In genomic region chr9:22086012-22086411, GRCm38 (mm10) we compare ENCODE assay signal across 9 mouse cellular contexts. TPM values are rescaled to one million over a fixed set of nuclear protein-coding genes. Genes with fewer than 3 reads are reported as not detected.
DNase-seq lines count a peak whose midpoint lies in the region; ATAC-seq and TF ChIP-seq lines count a peak whose summit lies in the region.
"Had no signal": no experiment of that assay in that cellular context is flagged by ENCODE, and none has a peak within 500 bp of the region (broad histone marks: within the 10 kb centered on the region; RNA-seq: fewer than 3 reads in every experiment).

No protein-coding gene starts in this region.

- H3K9me3 ChIP-seq in heart, embryonic 13.5 days, result no peaks in the 10 kb centered on the region
- no peaks in the 10 kb centered on the region for H3K9me3 ChIP-seq in ES-Bruce4 (replicated peaks; ENCODE audit: control insufficient read depth, insufficient read depth, low read length, poor library complexity, severe bottlenecking)
- no peaks in the 10 kb centered on the region for H3K9me3 ChIP-seq in forebrain, embryonic 16.5 days (ENCODE audit: control insufficient read depth, low read length)
- H3K9me3 ChIP-seq in liver, postnatal 0 days (ENCODE audit: low read length), result no peaks in the 10 kb centered on the region

- no peak for DNase-seq in heart, postnatal 10 days
- no peak for DNase-seq in liver, postnatal 0 days
- no peak for DNase-seq in gastrocnemius, postnatal 4 days (ENCODE audit: low spot score in 2 of 2)
- no peak for DNase-seq in frontal cortex, adult 2 months (ENCODE audit: extremely low spot score in 1 of 2, low spot score in 1 of 2)

- H3K4me1 ChIP-seq in heart, embryonic 13.5 days, result peaks cover 34% of the 10 kb centered on the region
- no peaks in the 10 kb centered on the region for H3K4me1 ChIP-seq in ES-Bruce4 (ENCODE audit: control insufficient read depth, insufficient read depth, low read length)
- H3K4me1 ChIP-seq in forebrain, embryonic 16.5 days (replicated peaks; ENCODE audit: control insufficient read depth, insufficient read depth, low read length), result peaks cover 11% of the 10 kb centered on the region
- H3K4me1 ChIP-seq in liver, postnatal 0 days (ENCODE audit: insufficient read depth), result 0 out of 2 replicates have a peak, but pooled peaks cover 6% of the 10 kb centered on the region

- no peak for TF ChIP-seq EP300 in ES-Bruce4 (IDR thresholded peaks at IDR 0.05; ENCODE audit: insufficient read depth, low read depth, low read length)
- no peak for TF ChIP-seq EP300 in liver, postnatal 0 days (IDR thresholded peaks at IDR 0.05; ENCODE audit: low read depth)

- 71% methylated on average over 6 of the region's 6 CpGs for WGBS in heart, embryonic 13.5 days
- WGBS in forebrain, embryonic 16.5 days, result 82% methylated on average over 6 of the region's 6 CpGs
- 87% methylated on average over 6 of the region's 6 CpGs for WGBS in liver, postnatal 0 days (ENCODE audit: insufficient replicate concordance)

- intact Hi-C loops in heart, postnatal 10 days (cut with DNase I), result no loop called here

- H3K36me3 ChIP-seq in heart, embryonic 13.5 days, result peaks cover 14% of the 10 kb centered on the region; the same call in 1 of the 2 replicates
- H3K36me3 ChIP-seq in ES-Bruce4 (ENCODE audit: control insufficient read depth, insufficient read depth, low read length, poor library complexity, severe bottlenecking), result no peaks in the 10 kb centered on the region
- no peaks in the 10 kb centered on the region for H3K36me3 ChIP-seq in forebrain, embryonic 16.5 days (ENCODE audit: control insufficient read depth, insufficient read depth)
- 0 out of 2 replicates have a peak, but pooled peaks cover 3% of the 10 kb centered on the region for H3K36me3 ChIP-seq in liver, postnatal 0 days (replicated peaks; ENCODE audit: insufficient read depth, low read length)

- H3K27me3 ChIP-seq in heart, embryonic 13.5 days (replicated peaks), result no peaks in the 10 kb centered on the region
- H3K27me3 ChIP-seq in ES-Bruce4 (ENCODE audit: control insufficient read depth, insufficient read depth, low read length, poor library complexity, severe bottlenecking), result no peaks in the 10 kb centered on the region
- H3K27me3 ChIP-seq in forebrain, embryonic 16.5 days (replicated peaks; ENCODE audit: control insufficient read depth, insufficient read depth, low read length), result no peaks in the 10 kb centered on the region
- no peaks in the 10 kb centered on the region for H3K27me3 ChIP-seq in liver, postnatal 0 days (ENCODE audit: insufficient read depth, low read length)

- no peak for ATAC-seq in heart, embryonic 13.5 days (ENCODE audit: extremely low read depth, insufficient number of reproducible peaks, low FRiP score, low TSS enrichment)
- no peak for ATAC-seq in forebrain, embryonic 16.5 days
- ATAC-seq in liver, postnatal 0 days, result no peak
- ATAC-seq in cerebellum, adult (ENCODE audit: insufficient number of reproducible peaks, low FRiP score, low TSS enrichment), result no peak

- no peak for TF ChIP-seq POLR2A in ES-Bruce4 (IDR thresholded peaks at IDR 0.05; ENCODE audit: insufficient read depth, low read length)

- H3K9ac ChIP-seq in heart, embryonic 13.5 days, result peak overlapping the region; percentile 90
- peak overlapping the region; percentile 58 for H3K9ac ChIP-seq in ES-Bruce4 (ENCODE audit: low read depth, poor library complexity, severe bottlenecking)
- peak overlapping the region; percentile 81 for H3K9ac ChIP-seq in forebrain, embryonic 16.5 days (replicated peaks; ENCODE audit: low read depth, low read length)
- peak overlapping the region; percentile 81 for H3K9ac ChIP-seq in liver, postnatal 0 days (replicated peaks)

- no peak for TF ChIP-seq CTCF in ES-Bruce4 (IDR thresholded peaks at IDR 0.05; ENCODE audit: low read depth, low read length)
- TF ChIP-seq CTCF in liver, postnatal 0 days (IDR thresholded peaks at IDR 0.05; ENCODE audit: low read depth), result no peak

- peak overlapping the region; percentile 82 for H3K4me2 ChIP-seq in heart, embryonic 13.5 days
- H3K4me2 ChIP-seq in forebrain, embryonic 16.5 days (ENCODE audit: low read length), result peak overlapping the region; percentile 67
- H3K4me2 ChIP-seq in liver, postnatal 0 days (ENCODE audit: low read depth, low read length), result peak overlapping the region; percentile 73

- peak overlapping the region; percentile 76 for H3K27ac ChIP-seq in heart, embryonic 13.5 days (replicated peaks)
- no peak overlapping the region for H3K27ac ChIP-seq in ES-Bruce4 (ENCODE audit: insufficient read depth, low read length)
- H3K27ac ChIP-seq in forebrain, embryonic 16.5 days (ENCODE audit: low read length), result no peak overlapping the region; the same call in 1 of the 2 replicates
- H3K27ac ChIP-seq in liver, postnatal 0 days (ENCODE audit: low read depth), result peak overlapping the region; percentile 82

- H3K4me3 ChIP-seq in heart, embryonic 13.5 days, result peak overlapping the region; percentile 83
- H3K4me3 ChIP-seq in ES-Bruce4 (ENCODE audit: low read depth, low read length), result peak overlapping the region; percentile 89
- peak overlapping the region; percentile 96 for H3K4me3 ChIP-seq in forebrain, embryonic 16.5 days (replicated peaks; ENCODE audit: low read length)
- H3K4me3 ChIP-seq in liver, postnatal 0 days (ENCODE audit: low read depth, low read length), result peak overlapping the region; percentile 68

RNA-seq across cellular contexts. Expression of gene Ecsit, which starts 0.8 kb away (rescaled TPM):
- polyA plus RNA-seq in heart, embryonic 13.5 days (2015; fragmentation: Nextera tagmentation; extraction: Ambion mirVana), result 49.5 and 53.7 TPM in 2 replicates
- total RNA-seq in heart, postnatal 10 days (2021), result 10 to 100 TPM; 79.0 to 82.6 TPM
- 20.9 and 21.9 TPM in 2 replicates for polyA plus RNA-seq in ES-Bruce4 (2011; ENCODE audit: insufficient read depth, insufficient read length, low read depth, missing spikeins)
- polyA plus RNA-seq in forebrain, embryonic 16.5 days (2015; fragmentation: Nextera tagmentation; extraction: Ambion mirVana), result 62.5 and 67.4 TPM in 2 replicates
- polyA plus RNA-seq in liver, postnatal 0 days (2015; fragmentation: Nextera tagmentation; extraction: Ambion mirVana), result 18.1 and 18.2 TPM in 2 replicates
- 10 to 100 TPM; 33.7 to 36.0 TPM for total RNA-seq in gastrocnemius, postnatal 4 days (2021)
- 62.5 and 64.9 TPM in 2 replicates for polyA plus RNA-seq in frontal cortex, adult 2 months (2012; rRNA removed)

RNA-seq across cellular contexts. Expression of gene Cnn1, which starts 13.0 kb away (rescaled TPM):
- 250 and 292 TPM in 2 replicates for polyA plus RNA-seq in heart, embryonic 13.5 days (2015; fragmentation: Nextera tagmentation; extraction: Ambion mirVana)
- 1 to 10 TPM; 8.2 to 9.7 TPM for total RNA-seq in heart, postnatal 10 days (2021)
- 7.8 and 10.1 TPM in 2 replicates for polyA plus RNA-seq in ES-Bruce4 (2011; ENCODE audit: insufficient read depth, insufficient read length, low read depth, missing spikeins)
- 0.60 and 0.78 TPM in 2 replicates for polyA plus RNA-seq in forebrain, embryonic 16.5 days (2015; fragmentation: Nextera tagmentation; extraction: Ambion mirVana)
- polyA plus RNA-seq in liver, postnatal 0 days (2015; fragmentation: Nextera tagmentation; extraction: Ambion mirVana), result 0.33 and 0.68 TPM in 2 replicates
- total RNA-seq in gastrocnemius, postnatal 4 days (2021), result 1 to 10 TPM; 7.2 to 7.5 TPM
- 1.4 and 2.3 TPM in 2 replicates for polyA plus RNA-seq in frontal cortex, adult 2 months (2012; rRNA removed)
- total RNA-seq: megakaryocyte-erythroid progenitor cell, adult 5-6 weeks had no signal

RNA-seq across cellular contexts. Expression of gene Zfp653, which starts 14.8 kb away (rescaled TPM):
- 9.5 TPM in 2 replicates for polyA plus RNA-seq in heart, embryonic 13.5 days (2015; fragmentation: Nextera tagmentation; extraction: Ambion mirVana)
- 1 to 10 TPM; 5.9 to 7.3 TPM for total RNA-seq in heart, postnatal 10 days (2021)
- polyA plus RNA-seq in ES-Bruce4 (2011; ENCODE audit: insufficient read depth, insufficient read length, low read depth, missing spikeins), result 7.2 and 8.8 TPM in 2 replicates
- polyA plus RNA-seq in forebrain, embryonic 16.5 days (2015; fragmentation: Nextera tagmentation; extraction: Ambion mirVana), result 20.7 and 22.4 TPM in 2 replicates
- 2.6 and 3.1 TPM in 2 replicates for polyA plus RNA-seq in liver, postnatal 0 days (2015; fragmentation: Nextera tagmentation; extraction: Ambion mirVana)
- total RNA-seq in gastrocnemius, postnatal 4 days (2021), result 1 to 10 TPM; 5.6 to 7.4 TPM
- 38.2 and 39.5 TPM in 2 replicates for polyA plus RNA-seq in frontal cortex, adult 2 months (2012; rRNA removed)

RNA-seq across cellular contexts. Expression of gene Gm49318, which starts 15.0 kb away (rescaled TPM):
- polyA plus RNA-seq in heart, embryonic 13.5 days (2015; fragmentation: Nextera tagmentation; extraction: Ambion mirVana), result not detected in 2 replicates
- total RNA-seq in heart, postnatal 10 days (2021), result under 1 TPM in 1 of 2 experiments, not detected in 1; 0.64 TPM
- not detected in 2 replicates for polyA plus RNA-seq in ES-Bruce4 (2011; ENCODE audit: insufficient read depth, insufficient read length, low read depth, missing spikeins)
- not detected in 2 replicates for polyA plus RNA-seq in forebrain, embryonic 16.5 days (2015; fragmentation: Nextera tagmentation; extraction: Ambion mirVana)
- not detected in 2 replicates for polyA plus RNA-seq in liver, postnatal 0 days (2015; fragmentation: Nextera tagmentation; extraction: Ambion mirVana)
- total RNA-seq in gastrocnemius, postnatal 4 days (2021), result under 1 TPM in 1 of 2 experiments, not detected in 1; 0.54 TPM
- polyA plus RNA-seq in frontal cortex, adult 2 months (2012; rRNA removed), result 0.54 TPM in 1 of 2 replicates, not detected in the other
- total RNA-seq: megakaryocyte-erythroid progenitor cell, adult 5-6 weeks had no signal

RNA-seq across cellular contexts. Expression of gene Elof1, which starts 31.0 kb away (rescaled TPM):
- 106 and 125 TPM in 2 replicates for polyA plus RNA-seq in heart, embryonic 13.5 days (2015; fragmentation: Nextera tagmentation; extraction: Ambion mirVana)
- total RNA-seq in heart, postnatal 10 days (2021), result 10 to 100 TPM; 43.5 to 44.0 TPM
- polyA plus RNA-seq in ES-Bruce4 (2011; ENCODE audit: insufficient read depth, insufficient read length, low read depth, missing spikeins), result 48.4 and 49.8 TPM in 2 replicates
- 147 and 168 TPM in 2 replicates for polyA plus RNA-seq in forebrain, embryonic 16.5 days (2015; fragmentation: Nextera tagmentation; extraction: Ambion mirVana)
- 72.7 and 75.6 TPM in 2 replicates for polyA plus RNA-seq in liver, postnatal 0 days (2015; fragmentation: Nextera tagmentation; extraction: Ambion mirVana)
- 10 to 100 TPM; 54.4 to 54.9 TPM for total RNA-seq in gastrocnemius, postnatal 4 days (2021)
- polyA plus RNA-seq in frontal cortex, adult 2 months (2012; rRNA removed), result 107 and 121 TPM in 2 replicates

Comparison
In these comparisons a context has a peak if more than half of its experiments do, and no peak if none do; other contexts are left out.
1. H3K27ac ChIP-seq: peak in heart, embryonic 13.5 days (single experiment) and liver, postnatal 0 days (single experiment); none in ES-Bruce4 (single experiment) and forebrain, embryonic 16.5 days (single experiment).
2. RNA of gene Cnn1, which starts 13.0 kb away (polyA plus RNA-seq): 250 to 292 TPM in heart, embryonic 13.5 days; 7.8 to 10.1 TPM in ES-Bruce4, 1.4 to 2.3 TPM in frontal cortex, adult 2 months, 0.33 to 0.68 TPM in liver, postnatal 0 days and 0.60 to 0.78 TPM in forebrain, embryonic 16.5 days; every median in the first group is over 10 times any median in the second.
3. Peak in every context shown above with its lines, with median percentiles within 50 percentile points of each other: H3K4me2 ChIP-seq, H3K4me3 ChIP-seq and H3K9ac ChIP-seq.